In the genomic region with DNA sequence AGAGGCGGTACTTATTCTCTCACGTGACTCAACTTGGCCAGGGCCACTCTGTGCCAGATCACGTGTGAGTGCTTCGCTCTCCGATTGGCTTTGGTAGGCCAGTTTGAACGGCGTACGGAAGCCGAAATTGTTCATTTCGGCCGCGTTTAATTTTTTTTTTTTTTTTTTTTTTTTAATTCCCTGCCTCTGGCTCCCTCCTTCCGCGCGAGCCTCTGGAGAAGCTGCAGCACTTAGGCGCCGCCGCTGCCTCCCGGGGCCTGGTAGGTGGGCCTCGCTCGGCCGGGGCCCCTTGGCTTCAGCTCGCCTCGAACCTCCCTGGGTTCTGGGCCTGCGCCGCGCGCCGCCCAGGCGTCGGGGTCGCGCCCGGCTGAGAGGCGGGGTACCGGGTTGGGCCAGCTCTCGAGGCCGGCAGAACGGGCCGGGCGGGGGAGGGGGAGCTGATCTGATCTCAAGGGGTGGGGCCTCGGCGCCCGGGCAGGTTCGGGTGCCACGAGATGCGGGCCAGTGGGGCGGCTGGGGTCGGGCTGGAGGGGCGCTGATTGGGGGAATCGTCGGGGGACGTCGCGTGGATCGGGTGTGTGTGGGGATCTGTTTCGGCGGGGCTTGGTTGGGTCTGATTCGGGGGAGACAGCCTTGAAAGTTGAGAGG, we compare ENCODE assay signal across 8 mouse cellular contexts. TPM values are rescaled to one million over a fixed set of nuclear protein-coding genes. Genes with fewer than 3 reads are reported as not detected.
DNase-seq lines count a peak whose midpoint lies in the region; ATAC-seq lines count a peak whose summit lies in the region.

A gene (plus strand): TSS at position 198 of the 648 bp plus-strand sequence.

- peak; percentile 92 for ATAC-seq in hindbrain, embryonic 11.5 days (ENCODE audit: low FRiP score)

- peaks cover 6% of the 10 kb centered on the region; the same call in 1 of the 2 replicates for H3K4me1 ChIP-seq in hindbrain, embryonic 11.5 days (replicated peaks; ENCODE audit: control insufficient read depth, insufficient read depth, low read length)

- H3K9ac ChIP-seq in hindbrain, embryonic 11.5 days (ENCODE audit: low read depth, low read length) = peak within 1 kb of the TSS; percentile 89

- H3K27ac ChIP-seq in hindbrain, embryonic 11.5 days (ENCODE audit: low read depth, low read length) = peak within 1 kb of the TSS; percentile 88

- under 1% methylated on average over 47 of the region's 59 CpGs for WGBS in hindbrain, embryonic 11.5 days

- H3K27me3 ChIP-seq in hindbrain, embryonic 11.5 days (ENCODE audit: control insufficient read depth, insufficient read depth, low read length) = no peaks in the 10 kb centered on the region

- DNase-seq in Muller cell, postnatal 12 days (ENCODE audit: inconsistent ontology term) = peak; percentile 98
- DNase-seq in cerebellum, adult 9-11 months = peak; percentile 95
- DNase-seq in frontal cortex, adult 2 months (ENCODE audit: extremely low spot score in 1 of 2, low spot score in 1 of 2) = peak; percentile 92 to 95
- DNase-seq in hindbrain, embryonic 11.5 days (ENCODE audit: low spot score) = peak; percentile 89
- peak; percentile 84 to 89 for DNase-seq in layer of hippocampus, postnatal 10 days (ENCODE audit: low spot score in 2 of 2)
- DNase-seq in lung, postnatal 10 days = peak; percentile 96
- DNase-seq in ovary, postnatal 36 days (ENCODE audit: low spot score) = peak; percentile 90
- peak; percentile 83 for DNase-seq in thymus, postnatal 25 days

- no peaks in the 10 kb centered on the region for H3K36me3 ChIP-seq in hindbrain, embryonic 11.5 days (ENCODE audit: control insufficient read depth, insufficient read depth, low read length)

- H3K9me3 ChIP-seq in hindbrain, embryonic 11.5 days (ENCODE audit: control insufficient read depth, low read length) = no peaks in the 10 kb centered on the region

- peak within 1 kb of the TSS; percentile 92 for H3K4me2 ChIP-seq in hindbrain, embryonic 11.5 days (replicated peaks; ENCODE audit: low read depth, low read length)

- H3K4me3 ChIP-seq in hindbrain, embryonic 11.5 days (ENCODE audit: low read depth, low read length) = peak within 1 kb of the TSS; percentile 79

RNA-seq across cellular contexts. Expression of the gene that starts here (rescaled TPM):
- polyA plus RNA-seq in frontal cortex, adult 2 months (2012; rRNA removed) = 96.1 and 109 TPM in 2 replicates
- polyA plus RNA-seq in hindbrain, embryonic 11.5 days (2014; fragmentation: Nextera tagmentation; extraction: Ambion mirVana) = 18.8 and 24.6 TPM in 2 replicates
- 100 to 1,000 TPM; 125 to 160 TPM for total RNA-seq in layer of hippocampus, postnatal 10 days (2021)

Comparison
In these comparisons a context has a peak if more than half of its experiments do, and no peak if none do; other contexts are left out.
1. Peak in every context shown above with its lines: DNase-seq, ATAC-seq, H3K4me3 ChIP-seq and H3K27ac ChIP-seq.